In genomic region chr7:81827806-81828667, GRCm38 (mm10) we compare ENCODE assay signal across 8 mouse cellular contexts. TPM values are rescaled to one million over a fixed set of nuclear protein-coding genes. Genes with fewer than 3 reads are reported as not detected.
DNase-seq lines count a peak whose midpoint lies in the region; ATAC-seq and TF ChIP-seq lines count a peak whose summit lies in the region.

No protein-coding gene starts in this region.

- H3K79me2 ChIP-seq in myocyte (ENCODE audit: control insufficient read depth, insufficient read depth) = peaks cover 56% of the 10 kb centered on the region

- peak overlapping the region; percentile 91 for H3K9ac ChIP-seq in limb, embryonic 12.5 days (replicated peaks)

- no peak for TF ChIP-seq CTCF in Patski (IDR thresholded peaks at IDR 0.05)

- peak overlapping the region; percentile 90 for H3ac ChIP-seq in myocyte (ENCODE audit: control insufficient read depth, insufficient read length)

- 29% methylated on average over 17 of the region's 17 CpGs for WGBS in limb, embryonic 12.5 days

- ATAC-seq in Patski = peak; percentile 17
- ATAC-seq in granulocyte monocyte progenitor cell, adult 5-6 weeks (replicated peaks; ENCODE audit: poor library complexity, severe bottlenecking) = peak; percentile 26; the same call in 1 of the 2 replicates
- no peak for ATAC-seq in limb, embryonic 12.5 days (ENCODE audit: insufficient number of reproducible peaks, insufficient read depth, low FRiP score, low TSS enrichment, low read depth)

- CTCF ChIA-PET in Patski (lab: Charles Lee) = no interaction called here

- POLR2A ChIA-PET in Patski (lab: Charles Lee) = no interaction called here

- H3K4me3 ChIP-seq in limb, embryonic 12.5 days (replicated peaks) = peak overlapping the region; percentile 87
- H3K4me3 ChIP-seq in myocyte = peak overlapping the region; percentile 64

- peak overlapping the region; percentile 83 for H3K4me2 ChIP-seq in limb, embryonic 12.5 days
- peak overlapping the region; percentile 89 for H3K4me2 ChIP-seq in myocyte (ENCODE audit: low read depth)

- peaks cover 42% of the 10 kb centered on the region for H3K4me1 ChIP-seq in limb, embryonic 12.5 days (replicated peaks)

- no peaks in the 10 kb centered on the region for H3K9me3 ChIP-seq in limb, embryonic 12.5 days

- H3K36me3 ChIP-seq in limb, embryonic 12.5 days = no peaks in the 10 kb centered on the region
- H3K36me3 ChIP-seq in myocyte (ENCODE audit: control insufficient read depth, insufficient read depth) = peaks cover 1% of the 10 kb centered on the region

- H3K27me3 ChIP-seq in Patski (peaks cover 3% of the 10 kb centered on the region), myocyte (ENCODE audit: control insufficient read depth, insufficient read depth, insufficient read length) (no peaks in the 10 kb centered on the region)
- H3K27me3 ChIP-seq in limb, embryonic 12.5 days = no peaks in the 10 kb centered on the region

- in situ Hi-C loops in Patski (cut with MboI; ENCODE audit: low pct_unique_long_range_greater_than_20kb) = no loop called here

- peak; percentile 16 to 33 for DNase-seq in kidney, adult 8-10 months
- DNase-seq in kidney, postnatal 10 days = no peak
- no peak for DNase-seq in Patski (ENCODE audit: low read depth, low spot score)
- DNase-seq in urinary bladder, postnatal 4 days (ENCODE audit: low spot score in 2 of 2) = no peak
- no peak for DNase-seq in urinary bladder, postnatal 36 days (ENCODE audit: low spot score in 2 of 2)

- H3K27ac ChIP-seq in limb, embryonic 12.5 days = peak overlapping the region; percentile 96

- no peak for TF ChIP-seq POLR2A in myocyte (IDR thresholded peaks at IDR 0.05; ENCODE audit: insufficient read length, low read depth)

TF ChIP-seq in myocyte, 11 proteins besides CTCF, POLR2A, EP300 and RAD21:
- TF ChIP-seq SRF (IDR thresholded peaks at IDR 0.05; ENCODE audit: control insufficient read depth, insufficient read length, low read depth) (no peak), MYOD1 (IDR thresholded peaks at IDR 0.05; ENCODE audit: control insufficient read depth in 1 of 3, insufficient read length in 2 of 3, low read depth in 2 of 3) (no peak), TCF12 (IDR thresholded peaks at IDR 0.05; ENCODE audit: insufficient read depth, poor library complexity, severe bottlenecking) (no peak), TCF3 (IDR thresholded peaks at IDR 0.05; ENCODE audit: insufficient read length, low read depth) (no peak), REST (IDR thresholded peaks at IDR 0.05; ENCODE audit: insufficient read depth, insufficient read length) (no peak), USF1 (IDR thresholded peaks at IDR 0.05; ENCODE audit: low read depth) (no peak), POLR2AphosphoS2 (IDR thresholded peaks at IDR 0.05; ENCODE audit: insufficient read length, low read depth) (no peak)

RNA-seq across cellular contexts. Expression of gene Btbd1, which starts 1.2 kb away (rescaled TPM):
- polyA plus RNA-seq in Patski (2021) (64.7 TPM), myocyte (2012; fragmentation: generic; extraction: Trizol) (66.6 TPM)
- total RNA-seq in granulocyte monocyte progenitor cell, adult 5-6 weeks (2014; fragmentation: Nextera tagmentation) = 37.4 and 79.2 TPM in 2 replicates
- total RNA-seq in granulocyte monocyte progenitor cell, adult 5-6 weeks (2017) = 87.9 and 103 TPM in 2 replicates
- polyA plus RNA-seq in limb, embryonic 12.5 days (2016; fragmentation: Nextera tagmentation; extraction: Ambion mirVana) = 76.7 and 83.8 TPM in 2 replicates

RNA-seq across cellular contexts. Expression of gene Gm10160, which starts 27.6 kb away (rescaled TPM):
- polyA plus RNA-seq in Patski (2021) (not detected), myocyte (2012; fragmentation: generic; extraction: Trizol) (not detected)
- total RNA-seq in granulocyte monocyte progenitor cell, adult 5-6 weeks (2014; fragmentation: Nextera tagmentation) = not detected in 2 replicates
- total RNA-seq in granulocyte monocyte progenitor cell, adult 5-6 weeks (2017) = not detected in 2 replicates
- polyA plus RNA-seq in limb, embryonic 12.5 days (2016; fragmentation: Nextera tagmentation; extraction: Ambion mirVana) = not detected in 2 replicates

RNA-seq across cellular contexts. Expression of gene Tm6sf1, which starts 30.8 kb away (rescaled TPM):
- polyA plus RNA-seq in Patski (2021) = 3.8 TPM
- 177 and 196 TPM in 2 replicates for total RNA-seq in granulocyte monocyte progenitor cell, adult 5-6 weeks (2014; fragmentation: Nextera tagmentation)
- 132 and 194 TPM in 2 replicates for total RNA-seq in granulocyte monocyte progenitor cell, adult 5-6 weeks (2017)
- polyA plus RNA-seq in limb, embryonic 12.5 days (2016; fragmentation: Nextera tagmentation; extraction: Ambion mirVana) = 16.1 and 16.9 TPM in 2 replicates
- polyA plus RNA-seq in myocyte (2012; fragmentation: generic; extraction: Trizol) = 11.4 TPM

RNA-seq across cellular contexts. Expression of gene 3110040N11Rik, which starts 38.8 kb away (rescaled TPM):
- polyA plus RNA-seq in Patski (2021) (80.7 TPM), myocyte (2012; fragmentation: generic; extraction: Trizol) (28.6 TPM)
- total RNA-seq in granulocyte monocyte progenitor cell, adult 5-6 weeks (2014; fragmentation: Nextera tagmentation) = 20.0 and 28.1 TPM in 2 replicates
- 69.5 and 80.4 TPM in 2 replicates for total RNA-seq in granulocyte monocyte progenitor cell, adult 5-6 weeks (2017)
- 50.4 and 57.2 TPM in 2 replicates for polyA plus RNA-seq in limb, embryonic 12.5 days (2016; fragmentation: Nextera tagmentation; extraction: Ambion mirVana)

Comparison
In these comparisons a context has a peak if more than half of its experiments do, and no peak if none do; other contexts are left out.
1. DNase-seq: peak in kidney, adult 8-10 months (2 of 2); none in kidney, postnatal 10 days (single experiment), Patski (single experiment), urinary bladder, postnatal 4 days (0 of 2) and urinary bladder, postnatal 36 days (0 of 2).